Mouse (Mus musculus): ENCODE measurements around the gene Apod. TPM values are rescaled to one million over a fixed set of nuclear protein-coding genes. Genes with fewer than 3 reads are reported as not detected.
"Not testable (repeated sequence)": the region's sequence is repeated elsewhere in the genome, so short reads cannot be mapped to it uniquely, and the experiment has no call there.

Apod gene
- total RNA-seq, 2 experiments from 2014 or later = 0.33 TPM

DNA sequence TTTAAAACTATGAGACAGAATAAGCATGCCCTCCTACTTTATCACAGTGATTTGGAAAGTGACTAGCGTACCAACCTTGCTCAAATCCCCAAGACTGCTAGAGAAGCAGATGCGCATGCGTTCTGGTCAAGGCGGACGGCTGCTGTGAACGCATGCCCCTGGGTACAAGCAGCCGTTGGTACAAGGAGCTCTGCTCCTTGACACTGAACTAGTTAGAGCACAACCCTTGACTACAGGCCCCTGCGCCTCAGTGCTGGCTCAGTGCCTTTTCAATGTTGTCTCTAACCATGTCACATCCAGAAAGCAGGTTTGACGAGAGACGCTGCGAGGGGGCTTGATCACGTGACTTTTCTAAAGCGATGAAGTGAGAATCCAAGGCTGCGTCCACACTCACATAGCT, 10.5 kb upstream of the Apod start:
- ATAC-seq (ENCODE audit: poor library complexity, severe bottlenecking) = no peak

DNA sequence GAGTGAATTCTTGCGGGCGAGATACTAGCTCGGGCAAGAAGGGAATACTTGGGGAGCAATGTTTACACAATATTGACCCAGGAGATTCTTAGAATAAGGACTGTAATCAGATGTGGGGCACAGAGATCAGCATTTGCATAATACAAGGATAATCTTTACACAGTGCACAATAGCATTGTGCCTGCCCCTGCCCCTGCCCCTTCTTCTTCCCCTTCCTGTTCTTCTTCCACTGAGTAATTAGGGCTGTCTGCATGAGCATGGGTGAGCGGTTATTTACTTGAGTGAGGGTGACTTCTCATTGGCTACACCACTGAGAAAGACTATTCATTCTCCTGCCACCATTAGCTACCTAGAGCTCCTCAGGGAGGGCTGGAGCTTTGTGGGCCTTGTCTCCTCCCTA, 6.9 kb upstream of the Apod start:
- ATAC-seq (ENCODE audit: poor library complexity, severe bottlenecking) = no peak

DNA sequence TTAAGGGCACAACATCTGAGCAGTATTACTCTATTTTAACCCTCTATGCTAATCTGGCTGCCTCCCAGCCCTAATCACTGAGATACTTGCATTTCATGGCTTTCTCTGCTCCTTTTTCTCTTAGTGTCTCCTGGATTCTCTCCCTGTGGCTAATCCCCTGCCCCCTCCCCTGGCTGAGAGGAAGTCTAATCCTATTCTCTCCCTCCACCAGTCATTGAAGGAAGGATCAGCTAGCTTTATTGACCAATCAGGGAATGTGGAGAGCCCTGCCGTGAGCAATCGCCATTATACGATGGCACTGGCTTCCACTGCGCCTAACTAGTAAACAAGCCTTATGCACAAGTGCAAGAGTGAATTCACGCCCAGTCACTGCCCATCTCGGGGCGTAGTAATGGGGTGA, 6.3 kb upstream of the Apod start:
- ATAC-seq (ENCODE audit: poor library complexity, severe bottlenecking) = no peak

GRCm38 (mm10) chr16:31319723-31320122, 5.1 kb upstream of the Apod start:
- not testable (repeated sequence) for ATAC-seq (ENCODE audit: poor library complexity, severe bottlenecking)

DNA sequence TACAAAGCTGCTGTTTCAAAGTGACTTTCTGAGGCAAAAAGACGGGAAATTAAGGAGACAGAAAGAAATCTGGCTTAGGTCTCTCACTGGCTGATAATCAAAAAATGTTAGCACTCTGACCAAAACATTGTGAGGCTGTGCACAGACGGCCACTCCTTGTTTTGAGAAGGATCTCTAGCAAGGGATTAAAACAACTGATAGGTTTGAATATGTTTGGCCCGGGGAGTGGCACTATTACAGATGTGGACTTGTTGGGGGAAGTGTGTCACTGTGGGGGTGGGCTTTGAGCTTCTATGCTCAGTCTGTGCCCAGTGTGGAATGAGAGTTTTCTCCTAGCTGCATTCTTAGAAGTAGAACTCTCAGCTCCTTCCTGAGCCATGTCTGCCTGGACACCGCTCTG, 4.7 kb upstream of the Apod start:
- ATAC-seq (ENCODE audit: poor library complexity, severe bottlenecking) = no peak

DNA sequence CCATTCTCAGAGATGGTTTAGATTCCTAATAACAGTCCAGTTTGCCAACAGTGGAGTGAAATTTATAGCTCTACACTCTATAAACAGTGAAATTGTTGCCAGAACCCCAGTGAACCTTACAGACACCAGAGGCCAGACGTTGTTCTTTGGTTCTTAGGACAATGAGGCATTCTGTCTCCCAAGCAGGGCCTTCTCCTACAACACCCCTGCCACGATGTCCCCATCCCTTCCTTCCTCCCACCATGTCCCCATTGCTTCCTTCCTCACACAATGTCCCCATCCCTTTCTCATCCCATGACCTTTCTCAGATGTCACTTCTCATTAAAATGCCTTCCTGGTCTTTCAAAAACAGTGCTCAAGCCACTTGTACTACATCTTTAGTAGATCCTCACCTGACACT, 3.8 kb upstream of the Apod start:
- ATAC-seq (ENCODE audit: poor library complexity, severe bottlenecking) = peak; percentile 54

- ATAC-seq (ENCODE audit: poor library complexity, severe bottlenecking) = not testable (repeated sequence)
These were observed 1.9 kb upstream of the Apod start for GRCm38 (mm10) chr16:31316246-31317143.

DNA sequence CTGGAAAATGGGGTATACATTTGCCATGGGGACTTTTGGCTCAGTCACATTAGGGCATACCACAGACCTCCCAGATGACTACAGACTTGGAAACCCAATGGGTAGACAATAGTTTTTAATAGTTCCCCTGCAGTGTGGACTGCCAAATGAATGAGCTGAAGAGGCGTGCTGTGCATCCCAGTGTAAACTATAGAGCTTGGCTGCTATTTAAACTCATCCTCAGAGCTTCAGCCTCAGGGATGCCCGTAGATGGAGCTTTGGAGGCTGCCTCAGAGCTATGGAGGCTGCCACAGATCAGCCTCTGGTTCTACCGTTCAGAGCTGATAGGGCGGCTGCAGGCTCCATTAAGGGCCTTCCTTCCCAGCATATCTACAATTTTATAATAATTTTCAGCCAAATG, 686 bp upstream of the Apod start:
- no peak for ATAC-seq (ENCODE audit: poor library complexity, severe bottlenecking)

DNA sequence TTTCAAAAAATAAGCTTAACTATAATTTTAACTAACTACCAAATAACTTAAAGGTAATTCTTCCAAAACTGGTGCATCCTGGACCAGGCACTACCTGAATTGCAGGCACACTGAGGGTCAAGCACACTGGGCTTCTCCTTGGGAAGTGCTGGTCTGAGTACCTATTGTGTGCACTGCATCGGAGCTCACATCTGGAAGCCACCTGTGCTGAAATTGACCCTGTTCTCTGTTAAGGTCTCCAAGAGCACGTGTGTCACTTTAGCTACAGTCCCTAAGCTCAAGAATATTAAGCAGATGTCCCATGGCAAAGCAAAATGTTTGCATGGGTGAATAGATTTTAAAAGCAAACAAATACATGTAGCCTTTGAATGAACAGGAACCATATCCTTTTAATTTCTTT, 997 bp downstream of the Apod start:
- ATAC-seq (ENCODE audit: poor library complexity, severe bottlenecking) = no peak

DNA sequence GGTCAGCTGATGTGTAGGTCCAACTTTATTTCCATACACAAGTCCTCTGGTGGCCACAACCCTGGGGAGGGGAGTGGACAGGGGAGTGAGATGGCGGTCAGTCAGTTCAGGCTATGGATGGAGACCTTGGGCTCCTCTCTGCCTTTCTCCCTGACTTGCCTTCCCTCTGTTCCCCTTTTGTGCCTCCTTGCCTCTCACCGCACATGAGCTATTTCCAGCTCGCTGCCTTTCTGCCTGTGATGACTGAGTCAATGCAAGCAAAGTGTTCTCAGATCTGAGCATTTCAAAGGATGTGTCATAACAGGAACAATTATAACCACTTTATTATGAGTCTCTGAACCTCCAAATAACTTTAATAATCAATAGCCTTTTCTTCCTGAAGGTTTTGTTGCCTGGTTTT, 2.3 kb downstream of the Apod start:
- ATAC-seq (ENCODE audit: poor library complexity, severe bottlenecking) = no peak

- ATAC-seq (ENCODE audit: poor library complexity, severe bottlenecking) = no peak
These were observed 9.2 kb downstream of the Apod start for GRCm38 (mm10) chr16:31305199-31305919.

GRCm38 (mm10) chr16:31303276-31303675, 11.3 kb downstream of the Apod start:
- no peak for ATAC-seq (ENCODE audit: poor library complexity, severe bottlenecking)

- no peak for ATAC-seq (ENCODE audit: poor library complexity, severe bottlenecking)
These were observed 13.6 kb downstream of the Apod start for GRCm38 (mm10) chr16:31300883-31301532.

DNA sequence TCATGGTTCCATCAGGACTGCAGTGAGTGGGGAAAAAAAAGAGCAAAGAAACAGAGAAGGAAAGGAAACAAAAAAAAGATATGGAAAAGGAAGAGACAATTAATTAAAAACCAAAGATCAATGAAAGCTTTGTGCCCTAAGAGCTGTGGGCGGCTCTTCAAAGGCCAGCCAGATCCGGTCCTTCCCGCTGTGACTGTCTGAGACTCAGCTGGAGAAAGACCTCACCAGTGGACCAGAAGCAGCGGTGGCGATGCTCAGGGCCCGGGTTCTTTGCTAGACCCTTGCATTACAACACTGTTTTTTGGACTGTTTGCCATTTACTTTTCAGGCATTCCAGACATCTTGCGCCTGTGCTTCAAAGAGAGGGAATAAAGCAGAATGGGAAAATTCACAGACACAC, 14.1 kb downstream of the Apod start:
- no peak for ATAC-seq (ENCODE audit: poor library complexity, severe bottlenecking)

- ATAC-seq (ENCODE audit: poor library complexity, severe bottlenecking) = no peak
These were observed 14.7 kb downstream of the Apod start for GRCm38 (mm10) chr16:31299960-31300353.

- ATAC-seq (ENCODE audit: poor library complexity, severe bottlenecking) = no peak
These were observed 15.2 kb downstream of the Apod start for GRCm38 (mm10) chr16:31299164-31299959.

- ATAC-seq (ENCODE audit: poor library complexity, severe bottlenecking) = peak; percentile 45
These were observed 17.5 kb downstream of the Apod start for GRCm38 (mm10) chr16:31297113-31297512.

DNA sequence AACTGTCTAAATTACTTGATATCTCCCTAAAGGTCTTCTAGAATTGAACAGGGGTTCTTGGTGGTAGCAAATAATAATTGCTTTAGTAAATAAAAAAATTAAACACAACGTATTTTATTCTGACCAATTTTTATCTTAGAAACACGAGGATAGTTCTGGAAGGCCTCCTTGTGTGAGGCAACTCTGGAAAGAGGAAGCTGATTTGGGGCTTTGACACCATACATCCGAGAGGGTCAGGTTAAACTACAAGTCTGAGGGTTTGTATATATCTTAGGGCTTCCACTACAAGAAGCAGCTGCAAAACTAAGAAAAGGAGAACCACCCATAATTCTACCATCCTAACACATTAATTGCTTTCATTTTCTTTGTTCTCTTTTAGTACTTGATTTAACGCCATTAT, 20.8 kb downstream of the Apod start:
- ATAC-seq (ENCODE audit: poor library complexity, severe bottlenecking) = peak; percentile 54

GRCm38 (mm10) chr16:31290751-31291365, 23.8 kb downstream of the Apod start:
- ATAC-seq (ENCODE audit: poor library complexity, severe bottlenecking) = peak; percentile 59

- ATAC-seq (ENCODE audit: poor library complexity, severe bottlenecking) = peak; percentile 87
These were observed 24.3 kb downstream of the Apod start for GRCm38 (mm10) chr16:31290281-31290680.

Measured in megakaryocyte, adult 5-6 weeks (primary cell).